Mouse (Mus musculus): Measurements from ENCODE around the gene Tm9sf4.

GRCm38 (mm10) chr2:153225595-153225953, 64.5 kb downstream of the Tm9sf4 start:
- no peak for TF ChIP-seq FOSL1 (IDR thresholded peaks at IDR 0.05; ENCODE audit: insufficient read depth, low read length, poor library complexity, severe bottlenecking)
- no peak for TF ChIP-seq CTCF (IDR thresholded peaks at IDR 0.05; ENCODE audit: control insufficient read depth, insufficient read depth, insufficient read length)
- TF ChIP-seq USF1 (IDR thresholded peaks at IDR 0.05; ENCODE audit: low read depth), result no peak
- TF ChIP-seq MAX (IDR thresholded peaks at IDR 0.05), result no peak
- TF ChIP-seq MYOD1 (IDR thresholded peaks at IDR 0.05; ENCODE audit: control insufficient read depth, insufficient read length, low read depth), result no peak
- no peak for TF ChIP-seq MYOG (IDR thresholded peaks at IDR 0.05; ENCODE audit: control insufficient read depth, extremely low read depth, insufficient read length)
